Mouse (Mus musculus) bone marrow macrophage, adult 2 months (primary cell): ENCODE data around the gene Cacna1a.

Source experiments
- CTCF ChIP-seq: IDR thresholded peaks from 2 replicates; pipeline ENCODE4 v1.5.1; 2012; ENCODE audit warnings: low read depth, mild to moderate bottlenecking, low read length, moderate library complexity
- POLR2A ChIP-seq: IDR thresholded peaks from 2 replicates; pipeline ENCODE4 v1.6.1; 2012; ENCODE audit warnings: mild to moderate bottlenecking, low read depth, low read length, borderline replicate concordance

GRCm38 (mm10) chr8:84520999-84521398, 132.8 kb downstream of the Cacna1a start:
- TF ChIP-seq CTCF (no peak), POLR2A (no peak)
